Mouse (Mus musculus) G1E-ER4 (cell line): Measurements from ENCODE around the gene Plpp3. TPM values are rescaled to one million over a fixed set of nuclear protein-coding genes. Genes with fewer than 3 reads are reported as not detected.

Source experiments
- GATA1 ChIP-seq: IDR thresholded peaks from one replicate; pipeline ENCODE4 v1.8.0; 2012; ENCODE audit warnings: low read length, inconsistent platforms
- polyA plus RNA-seq: library from polyadenylated mRNA; stranded (reverse); fragments of >175 nt; gene quantifications from 2 replicates; pipeline ENCODE4 v1.2.3, GENCODE M21; 2012

Gene Plpp3
- not detected in 2 replicates for polyA plus RNA-seq

- TF ChIP-seq GATA1 = no peak
Measured at GRCm38 (mm10) chr4:105157276-105158168, at the start of gene Plpp3. TSS of gene Plpp3 (plus strand) at chr4:105157347.

- TF ChIP-seq GATA1 = no peak
Measured at GRCm38 (mm10) chr4:105107943-105108640, 49.1 kb upstream of the Plpp3 start.

GRCm38 (mm10) chr4:105108641-105109198 is 48.4 kb upstream of the Plpp3 start:
- no peak for TF ChIP-seq GATA1

GRCm38 (mm10) chr4:105109199-105109989 is 47.8 kb upstream of the Plpp3 start, which contains the start of gene Prkaa2:
TSS of gene Prkaa2 (minus strand) at chr4:105109890.
- no peak for TF ChIP-seq GATA1

- TF ChIP-seq GATA1 = no peak
Measured at GRCm38 (mm10) chr4:105109990-105110683, 47.0 kb upstream of the Plpp3 start.

GRCm38 (mm10) chr4:105110684-105111035 is 46.5 kb upstream of the Plpp3 start:
- TF ChIP-seq GATA1 = no peak

GRCm38 (mm10) chr4:105111770-105112169 is 45.4 kb upstream of the Plpp3 start:
- no peak for TF ChIP-seq GATA1

GRCm38 (mm10) chr4:105113042-105113441 is 44.1 kb upstream of the Plpp3 start:
- no peak for TF ChIP-seq GATA1

- no peak for TF ChIP-seq GATA1
Measured at GRCm38 (mm10) chr4:105113468-105113867, 43.7 kb upstream of the Plpp3 start.

- TF ChIP-seq GATA1 = no peak
Measured at GRCm38 (mm10) chr4:105121081-105121480, 36.1 kb upstream of the Plpp3 start.

GRCm38 (mm10) chr4:105122429-105122828 is 34.7 kb upstream of the Plpp3 start:
- no peak for TF ChIP-seq GATA1

GRCm38 (mm10) chr4:105129212-105129611 is 27.9 kb upstream of the Plpp3 start:
- TF ChIP-seq GATA1 = no peak

GRCm38 (mm10) chr4:105131756-105132314 is 25.3 kb upstream of the Plpp3 start:
- no peak for TF ChIP-seq GATA1

- no peak for TF ChIP-seq GATA1
Measured at GRCm38 (mm10) chr4:105133350-105134050, 23.6 kb upstream of the Plpp3 start.
